Mouse (Mus musculus) cerebellum, adult (tissue): Measurements from ENCODE around the gene Dhx9.
"Not testable (repeated sequence)": the region's sequence is repeated elsewhere in the genome, so short reads cannot be mapped to it uniquely, and the experiment has no call there.

Source experiments
- ATAC-seq: cut with Nextera tagmentation; 2 replicates; pipeline ENCODE4 v1.9.2; 2017; ENCODE audit warnings: mild to moderate bottlenecking, moderate library complexity, mixed read lengths; ENCODE audit not compliant: insufficient number of reproducible peaks, low FRiP score, low TSS enrichment

Gene Dhx9

GRCm38 (mm10) chr1:153487500-153487879 lies at the start of gene Dhx9:
Dhx9 (minus strand) TSS chr1:153487660.
- ATAC-seq, result peak; percentile 90

GRCm38 (mm10) chr1:153535611-153536010 lies 48.2 kb upstream of the Dhx9 start:
- peak; percentile 31; the same call in 1 of the 2 replicates for ATAC-seq

DNA sequence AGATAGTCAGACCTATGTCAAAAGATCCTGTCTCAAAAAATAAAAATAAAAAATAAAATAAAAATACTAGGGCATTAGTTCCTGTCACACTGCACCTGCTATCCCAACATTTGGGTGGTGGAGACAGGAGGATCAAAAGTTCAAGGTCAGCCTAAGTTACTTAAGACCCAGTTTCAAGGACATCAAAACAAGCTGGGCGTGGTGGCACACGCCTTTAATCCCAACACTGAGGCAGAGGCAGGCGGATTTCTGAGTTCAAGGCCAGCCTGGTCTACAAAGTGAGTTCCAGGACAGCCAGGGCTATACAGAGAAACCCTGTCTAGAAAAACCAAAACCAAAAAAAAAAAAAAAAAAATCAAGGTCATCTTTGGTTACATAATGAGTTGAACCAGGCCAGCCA lies 45.4 kb upstream of the Dhx9 start:
- not testable (repeated sequence) for ATAC-seq

DNA sequence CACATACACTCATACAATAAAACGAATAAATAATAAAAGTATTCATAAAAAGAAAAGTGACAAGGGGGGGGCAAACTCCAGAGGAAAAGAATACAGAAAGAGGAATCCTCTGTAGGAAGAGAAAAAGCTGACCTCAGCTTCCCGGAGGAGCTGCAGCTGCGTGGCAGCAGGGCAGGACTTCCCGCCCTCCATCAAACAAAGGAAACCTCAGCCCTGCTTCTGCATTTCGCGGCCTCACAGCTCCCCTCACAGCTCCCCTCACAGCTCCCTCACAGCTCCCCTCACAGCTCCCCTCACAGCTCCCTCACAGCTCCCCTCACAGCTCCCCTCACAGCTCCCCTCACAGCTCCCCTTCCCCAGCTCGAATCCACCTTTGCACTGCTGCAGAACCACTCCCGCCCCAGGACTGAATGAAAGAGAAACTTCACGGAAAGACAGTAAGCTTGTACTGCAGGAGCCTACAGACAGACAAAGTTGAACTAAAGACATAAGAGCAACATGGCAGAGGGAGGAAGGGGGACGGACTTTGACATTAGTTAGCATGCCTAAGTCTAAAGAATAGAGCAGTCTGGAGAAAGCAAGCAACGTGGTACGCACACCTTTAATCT lies 44.9 kb upstream of the Dhx9 start:
- ATAC-seq, result no peak

DNA sequence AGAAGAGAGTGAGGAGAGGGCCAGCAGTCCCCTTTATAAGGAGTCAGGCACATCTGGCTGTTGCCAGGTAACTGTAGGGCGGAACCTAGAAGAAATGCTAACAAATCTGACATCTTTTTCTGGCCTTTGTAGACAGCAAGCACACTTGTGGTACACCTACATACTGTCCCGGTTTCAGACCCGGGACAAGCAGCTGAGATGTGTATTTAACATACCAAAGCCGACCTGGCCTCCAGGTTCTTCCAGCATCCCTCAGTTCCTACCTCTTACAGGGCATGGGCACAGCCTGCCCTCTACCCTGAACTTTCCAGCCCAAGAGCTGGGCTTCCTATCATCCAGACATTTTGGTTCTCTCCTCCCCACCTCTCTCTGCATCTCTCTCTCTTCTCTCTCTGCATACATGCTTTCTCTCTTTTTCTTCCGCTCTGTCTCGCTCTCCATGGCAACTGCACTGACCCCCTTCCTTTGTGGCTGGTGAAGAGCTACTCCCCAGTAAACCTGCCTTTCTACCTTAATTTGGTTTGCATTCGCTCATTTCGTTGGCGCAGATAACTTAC lies 44.3 kb upstream of the Dhx9 start:
- ATAC-seq, result no peak

- no peak for ATAC-seq
These were observed 34.7 kb upstream of the Dhx9 start for GRCm38 (mm10) chr1:153522116-153522515.

DNA sequence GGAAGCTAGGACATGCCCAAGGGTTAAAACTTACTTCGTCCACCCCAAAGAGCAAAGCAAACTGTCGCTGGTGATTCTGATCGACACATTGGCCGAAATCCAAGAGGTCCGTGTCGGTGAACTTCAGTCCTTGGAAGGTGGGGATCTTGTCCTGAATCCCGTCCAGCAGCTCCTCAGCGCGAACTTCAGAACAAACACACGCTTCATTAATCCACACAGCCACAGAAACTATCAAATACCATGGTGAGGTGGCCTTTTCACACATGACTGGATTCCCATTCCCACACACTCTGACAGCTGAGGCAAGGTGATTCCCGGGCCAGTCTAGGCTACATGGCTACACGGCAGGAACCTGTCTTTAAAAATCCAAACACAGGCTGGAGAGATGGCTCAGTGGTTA lies 27.9 kb upstream of the Dhx9 start:
- no peak for ATAC-seq

- no peak for ATAC-seq
These were observed 23.0 kb upstream of the Dhx9 start for GRCm38 (mm10) chr1:153510330-153511009.

GRCm38 (mm10) chr1:153509569-153509968 lies 22.1 kb upstream of the Dhx9 start:
- ATAC-seq, result not testable (repeated sequence)

- no peak for ATAC-seq
These were observed 21.6 kb upstream of the Dhx9 start for GRCm38 (mm10) chr1:153509012-153509411.

DNA sequence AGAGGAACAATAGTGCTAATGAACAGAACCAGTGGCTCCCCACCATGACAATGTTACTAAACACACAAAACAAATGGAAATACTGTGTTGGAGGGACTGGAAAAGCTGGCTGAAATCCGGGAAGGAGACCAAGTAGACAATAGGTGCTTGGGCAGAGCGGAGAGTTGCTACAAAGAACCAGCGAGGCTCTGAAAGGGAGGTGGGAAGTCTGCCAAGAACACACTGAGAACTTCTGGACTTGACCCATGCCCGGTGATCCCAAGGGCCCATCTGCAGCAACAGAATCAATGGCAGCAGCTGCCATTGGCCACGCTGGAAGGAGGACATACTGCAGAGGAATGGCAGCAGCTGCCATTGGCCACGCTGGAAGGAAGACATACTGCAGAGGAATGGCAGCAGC lies 18.8 kb upstream of the Dhx9 start:
- ATAC-seq, result no peak

GRCm38 (mm10) chr1:153501644-153502321 lies 14.3 kb upstream of the Dhx9 start:
- no peak for ATAC-seq

DNA sequence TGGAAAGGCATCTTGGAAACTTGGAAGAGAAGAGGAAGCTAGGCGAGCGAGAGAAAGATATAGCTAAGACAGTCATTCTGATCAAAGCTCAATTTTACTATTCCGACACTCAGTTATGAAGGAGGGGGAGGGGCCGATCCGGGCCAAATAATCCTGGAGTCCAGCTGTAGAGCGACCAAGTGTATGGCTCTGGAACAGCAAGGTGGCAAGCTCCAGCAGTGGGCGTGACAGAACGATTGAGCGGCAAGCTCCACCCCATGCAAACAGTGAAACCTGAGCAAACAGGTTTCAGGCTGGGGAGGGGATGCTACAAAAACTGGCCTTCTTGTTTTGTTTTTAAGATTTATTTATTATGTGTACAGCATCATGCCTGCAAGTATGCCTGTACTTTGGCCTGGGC lies 12.6 kb upstream of the Dhx9 start:
- ATAC-seq, result no peak

GRCm38 (mm10) chr1:153496030-153496429 lies 8.6 kb upstream of the Dhx9 start:
- ATAC-seq, result no peak

DNA sequence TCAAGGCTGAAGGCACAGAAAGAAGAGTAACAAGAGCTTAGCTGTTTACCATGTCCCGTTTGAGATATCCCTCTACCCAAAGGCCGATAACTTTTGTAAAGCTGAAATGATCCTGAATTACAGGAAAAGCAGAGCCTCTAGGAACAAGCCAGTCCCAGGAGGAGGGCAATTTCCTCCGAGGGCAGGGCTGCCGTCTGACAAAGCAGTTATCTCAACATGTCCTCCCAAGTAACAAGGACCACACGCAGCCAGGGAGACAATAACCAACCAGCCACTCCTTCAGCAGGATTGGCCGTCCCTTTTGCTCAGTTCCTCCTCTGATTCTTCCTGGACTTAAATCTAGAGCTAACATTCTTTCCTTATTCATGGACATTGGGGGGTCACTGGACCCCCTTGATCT lies 6.5 kb upstream of the Dhx9 start:
- no peak for ATAC-seq

GRCm38 (mm10) chr1:153493338-153493737 lies 5.9 kb upstream of the Dhx9 start:
- ATAC-seq, result no peak

DNA sequence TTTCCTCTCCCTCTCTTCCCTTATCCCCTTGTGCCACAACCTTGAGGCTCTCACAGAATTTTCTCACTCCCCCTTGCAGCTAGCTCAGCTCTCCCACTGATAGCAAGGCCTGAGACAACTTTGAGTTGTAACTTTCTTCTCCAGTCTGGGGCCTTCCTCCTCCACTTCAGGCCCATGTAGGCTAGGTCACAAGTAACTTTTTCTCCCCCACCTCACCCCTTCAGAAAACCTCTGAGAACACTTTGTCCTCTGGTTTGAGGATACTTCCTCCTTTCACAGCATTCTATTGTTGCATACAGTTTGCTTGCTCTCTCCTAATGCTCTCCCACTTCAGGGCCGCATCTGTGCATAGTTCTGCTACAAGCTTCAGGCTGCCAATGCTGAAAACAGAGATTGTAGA lies 4.4 kb upstream of the Dhx9 start:
- no peak for ATAC-seq

- ATAC-seq, result no peak
These were observed 3.9 kb upstream of the Dhx9 start for GRCm38 (mm10) chr1:153491345-153491744.

DNA sequence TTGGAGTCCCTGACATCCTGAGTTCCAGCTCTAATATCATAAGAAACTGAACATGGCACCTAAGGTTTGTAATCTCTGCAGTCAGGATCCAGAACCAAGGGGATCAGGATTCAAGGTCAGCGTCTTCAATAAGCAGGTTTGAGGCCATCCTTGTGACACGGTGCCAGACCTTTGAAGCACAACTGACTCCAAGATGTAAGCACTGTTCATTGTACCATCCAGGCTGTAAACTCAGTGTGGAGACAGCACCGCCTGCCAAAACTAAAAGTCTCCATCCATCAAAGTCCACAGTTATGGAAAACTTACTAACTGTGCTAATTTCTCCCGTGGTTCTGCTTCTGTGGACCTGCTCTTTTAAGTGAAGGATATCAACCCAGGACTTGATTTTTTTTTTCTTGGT lies 2.5 kb upstream of the Dhx9 start:
- no peak for ATAC-seq

DNA sequence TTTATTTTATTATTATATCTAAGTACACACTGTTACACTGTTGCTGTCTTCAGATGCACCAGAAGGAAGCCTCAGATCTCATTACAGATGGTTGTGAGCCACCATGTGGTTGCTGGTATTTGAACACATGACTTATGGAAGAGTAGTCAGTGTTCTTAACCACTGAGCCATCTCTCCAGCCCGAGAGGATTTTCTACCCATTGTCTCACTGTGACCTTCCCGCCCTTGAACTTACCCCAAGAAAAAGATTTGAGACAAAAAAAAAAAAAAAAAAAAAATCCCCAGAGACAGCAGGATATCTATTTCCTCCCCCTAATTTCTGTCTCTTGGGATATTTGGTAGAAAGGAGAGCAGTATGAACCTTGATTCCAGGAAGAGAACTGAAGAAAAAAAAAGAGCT lies 2.1 kb upstream of the Dhx9 start:
- ATAC-seq, result no peak

DNA sequence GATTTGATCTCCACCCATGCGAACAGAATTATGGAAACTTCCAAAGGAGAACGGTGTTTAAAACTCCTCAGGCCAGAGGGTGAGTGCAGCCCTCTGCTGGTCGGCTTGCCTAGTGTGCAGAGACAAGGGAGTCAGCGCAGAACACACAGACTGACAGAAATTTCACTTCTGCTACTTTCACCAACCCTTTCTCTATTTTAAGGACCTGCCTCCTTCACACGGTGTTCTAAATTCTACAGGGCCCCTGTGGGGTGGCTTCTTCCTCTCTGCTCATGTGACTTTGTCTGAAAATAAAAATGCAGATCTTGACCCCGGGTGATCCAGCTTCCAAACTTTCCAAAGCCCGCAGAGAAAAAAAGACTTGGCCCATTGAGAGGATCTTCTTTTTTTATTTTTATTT lies 1.7 kb upstream of the Dhx9 start:
- no peak for ATAC-seq
